Mouse (Mus musculus) C2C12 (cell line): ENCODE results near the gene Wdsub1.

ENCODE experiments used
- CEBPB ChIP-seq: IDR thresholded peaks from one replicate; pipeline ENCODE4 v1.6.1; 2011; ENCODE audit warnings: low read depth, mild to moderate bottlenecking, control low read depth, moderate library complexity
- CTCF ChIP-seq: IDR thresholded peaks from one replicate; pipeline ENCODE4 v1.5.1; 2011; ENCODE audit not compliant: control insufficient read depth, insufficient read depth, insufficient read length
- FOSL1 ChIP-seq: IDR thresholded peaks from one replicate; pipeline ENCODE4 v1.8.0; 2011; ENCODE audit warnings: mild to moderate bottlenecking, low read length; ENCODE audit not compliant: poor library complexity, insufficient read depth, severe bottlenecking
- MAX ChIP-seq: IDR thresholded peaks from one replicate; pipeline ENCODE4 v1.6.1; 2011; ENCODE audit warnings: mild to moderate bottlenecking, control low read depth
- MYOD1 ChIP-seq: IDR thresholded peaks from one replicate; pipeline ENCODE4 v1.6.1; 2011; ENCODE audit warnings: low read depth; ENCODE audit not compliant: control insufficient read depth, insufficient read length
- MYOG ChIP-seq: IDR thresholded peaks from one replicate; pipeline ENCODE4 v1.6.1; 2011; ENCODE audit not compliant: control insufficient read depth, insufficient read length; ENCODE audit errors: extremely low read depth
- USF1 ChIP-seq: IDR thresholded peaks from one replicate; pipeline ENCODE4 v1.6.1; 2011; ENCODE audit warnings: low read depth, mild to moderate bottlenecking, control low read depth, moderate library complexity

- TF ChIP-seq CEBPB = no peak
- TF ChIP-seq CTCF = no peak
- TF ChIP-seq MYOD1 = no peak
- TF ChIP-seq MAX = no peak
- no peak for TF ChIP-seq FOSL1
- TF ChIP-seq MYOG = no peak
- no peak for TF ChIP-seq USF1
Measured at GRCm38 (mm10) chr2:59896400-59896799, 14.0 kb upstream of the Wdsub1 start.
